Mouse (Mus musculus): ENCODE measurements at regions not wholly inside any gene's neighbourhood (a gene's known extent, or its start where the extent isn't known, plus 50 kb on each side); places are given as distances from the start of the nearest gene placed in this dataset.
"Not testable (repeated sequence)": the region's sequence is repeated elsewhere in the genome, so short reads cannot be mapped to it uniquely, and the experiment has no call there.

DNA sequence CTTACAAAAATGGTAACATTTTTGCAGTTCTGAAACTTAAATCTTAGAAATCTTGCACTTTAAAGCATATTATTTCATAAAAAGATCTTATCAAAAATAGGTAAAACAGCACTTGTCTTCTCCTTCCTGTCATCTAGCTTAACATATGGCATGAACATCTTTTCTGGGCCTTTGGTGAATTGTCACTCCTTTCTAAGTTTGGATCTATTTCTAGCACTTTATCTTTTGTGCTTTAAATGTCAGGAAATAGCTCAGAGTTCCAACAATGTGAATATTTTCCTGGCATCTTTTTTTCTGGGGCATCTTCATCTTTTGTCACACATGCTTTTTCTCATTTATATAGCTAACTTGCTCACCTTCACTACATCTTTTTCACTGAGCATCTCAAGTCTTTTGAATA lies 527.4 kb upstream of the Gm5150 start:
- no peak for DNase-seq (ENCODE audit: low spot score)

DNA sequence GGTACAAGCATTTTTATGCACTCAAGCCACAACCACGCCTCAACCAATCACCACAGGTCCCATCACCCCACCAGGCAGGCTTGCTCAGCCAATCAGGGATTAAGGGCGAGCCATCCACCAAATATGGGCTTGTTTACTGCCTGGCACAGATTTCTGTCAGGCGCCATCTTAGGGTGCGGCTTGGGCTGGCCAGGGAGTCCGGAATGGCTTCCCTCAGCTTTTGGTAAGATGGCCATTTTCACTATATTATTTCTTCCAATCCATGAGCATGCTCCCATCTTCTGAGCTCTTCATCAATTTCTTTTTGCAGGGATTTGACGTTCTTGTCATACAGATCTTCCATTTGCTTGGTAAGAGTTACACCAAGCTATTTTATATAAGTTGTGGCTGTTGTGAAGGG lies 521.3 kb upstream of the Gm5150 start:
- not testable (repeated sequence) for DNase-seq (ENCODE audit: low spot score)

DNA sequence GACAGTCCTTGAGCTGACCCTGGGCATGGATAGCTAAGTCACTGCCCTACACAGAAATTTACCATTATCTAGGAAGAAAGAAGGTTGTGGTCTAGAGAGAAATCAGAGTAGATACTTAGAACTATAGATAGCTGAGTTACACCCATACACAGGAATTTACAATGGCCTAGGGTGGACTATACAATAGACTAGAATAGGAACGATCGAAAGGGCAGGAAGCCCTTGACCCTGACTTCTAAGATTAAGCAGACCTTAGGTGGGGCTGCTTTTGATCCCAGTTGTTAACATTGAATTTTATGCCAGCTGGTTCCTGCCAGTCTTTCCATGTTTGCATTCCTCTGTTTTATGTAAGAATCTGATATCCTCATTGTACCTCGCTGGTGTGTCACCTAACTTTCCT lies 482.2 kb upstream of the Gm5150 start:
- not testable (repeated sequence) for DNase-seq (ENCODE audit: low spot score)

DNA sequence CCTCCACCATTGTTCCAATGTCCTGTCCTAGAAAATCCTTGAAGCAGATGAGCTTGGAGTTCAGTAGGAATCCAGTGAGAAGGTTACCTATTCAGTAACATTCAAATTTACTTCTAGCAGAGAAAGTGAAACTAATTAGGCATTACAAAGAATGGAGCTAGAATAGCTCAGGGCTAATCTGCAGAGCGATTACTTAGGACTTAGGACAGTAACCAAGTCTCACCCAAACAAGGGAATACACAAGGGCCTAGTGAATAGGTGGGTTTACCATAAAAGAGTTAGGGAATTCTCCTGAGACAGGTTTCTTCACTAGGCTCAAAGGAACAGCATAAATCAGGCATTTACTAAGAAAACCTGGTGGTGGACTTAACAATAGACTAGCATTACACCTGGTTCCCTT lies 476.5 kb upstream of the Gm5150 start:
- DNase-seq (ENCODE audit: low spot score), result no peak

DNA sequence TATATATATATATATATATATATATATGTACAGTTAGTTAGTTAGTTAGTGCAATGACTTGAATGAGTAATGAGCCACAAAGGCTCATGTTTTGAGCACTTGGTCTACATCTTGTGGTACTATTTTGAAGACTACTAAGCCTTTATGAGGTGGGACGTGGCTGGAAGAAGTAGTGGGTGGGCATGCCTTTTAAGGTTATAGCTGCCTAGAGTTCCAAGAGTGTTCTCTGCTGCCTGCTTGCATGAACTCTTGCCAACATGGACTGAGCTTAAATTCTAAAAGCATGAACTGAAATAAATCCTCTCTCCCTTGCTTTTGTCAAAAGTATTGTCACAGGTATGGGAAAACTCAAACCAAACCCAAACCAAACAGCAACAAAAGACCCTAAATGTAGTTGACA lies 465.1 kb upstream of the Gm5150 start:
- DNase-seq (ENCODE audit: low spot score), result no peak

DNA sequence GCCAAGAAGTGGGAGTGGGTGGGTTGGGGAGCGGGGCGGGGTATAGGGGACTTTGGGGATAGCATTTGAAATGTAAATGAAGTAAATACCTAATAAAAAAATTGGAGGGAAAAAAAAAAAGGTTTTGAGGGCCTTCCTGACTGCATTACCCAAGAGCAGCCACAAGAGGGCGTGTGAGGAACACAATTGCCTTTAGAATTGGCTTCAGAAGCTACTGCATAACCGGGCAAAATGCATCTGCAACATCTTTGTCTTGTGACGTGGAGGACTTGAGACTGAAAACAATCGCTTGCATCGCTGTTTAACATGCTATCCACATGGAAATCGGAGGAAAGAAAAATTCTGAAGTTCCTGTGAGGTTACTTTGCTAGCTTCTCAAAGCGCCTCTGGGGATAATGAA lies 460.2 kb upstream of the Gm5150 start:
- DNase-seq (ENCODE audit: low spot score), result peak; percentile 6

DNA sequence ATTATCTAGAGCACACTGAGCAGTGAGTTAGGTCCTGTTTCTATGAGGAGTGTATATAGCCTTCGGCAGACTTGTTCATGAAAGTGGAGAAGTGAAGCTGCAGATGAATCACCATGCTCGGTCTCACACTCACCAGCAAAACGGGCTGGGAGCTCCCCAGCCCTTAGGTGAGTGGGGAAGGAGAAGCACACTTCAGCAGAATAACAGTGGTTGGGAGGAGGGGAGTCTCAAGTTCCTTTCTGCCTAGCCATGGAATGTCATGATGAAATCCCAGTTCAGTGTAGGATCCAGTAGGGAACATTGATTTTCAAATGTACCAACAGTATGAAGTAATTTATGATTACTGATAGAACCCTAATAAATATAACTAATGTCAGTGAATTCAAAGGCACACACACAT lies 459.1 kb upstream of the Gm5150 start:
- no peak for DNase-seq (ENCODE audit: low spot score)

DNA sequence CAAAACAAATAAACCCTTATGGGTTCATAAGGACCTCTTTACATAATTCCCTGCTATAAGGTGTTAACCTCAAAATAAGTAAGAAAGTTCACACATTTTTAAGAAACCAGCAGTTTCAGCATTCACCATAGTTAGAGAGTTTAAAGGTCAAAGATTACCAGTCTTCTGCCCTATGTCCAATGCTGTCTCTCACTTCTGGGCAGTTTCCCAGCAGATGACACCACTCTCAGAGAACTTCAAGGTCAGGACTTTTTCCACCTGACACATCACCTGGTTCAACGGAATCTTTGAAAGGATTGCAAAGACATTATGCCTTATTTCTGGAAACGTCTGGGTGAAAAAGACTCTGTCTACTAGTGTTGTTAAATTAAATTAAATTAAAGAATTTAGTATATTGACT lies 458.1 kb upstream of the Gm5150 start:
- no peak for DNase-seq (ENCODE audit: low spot score)

DNA sequence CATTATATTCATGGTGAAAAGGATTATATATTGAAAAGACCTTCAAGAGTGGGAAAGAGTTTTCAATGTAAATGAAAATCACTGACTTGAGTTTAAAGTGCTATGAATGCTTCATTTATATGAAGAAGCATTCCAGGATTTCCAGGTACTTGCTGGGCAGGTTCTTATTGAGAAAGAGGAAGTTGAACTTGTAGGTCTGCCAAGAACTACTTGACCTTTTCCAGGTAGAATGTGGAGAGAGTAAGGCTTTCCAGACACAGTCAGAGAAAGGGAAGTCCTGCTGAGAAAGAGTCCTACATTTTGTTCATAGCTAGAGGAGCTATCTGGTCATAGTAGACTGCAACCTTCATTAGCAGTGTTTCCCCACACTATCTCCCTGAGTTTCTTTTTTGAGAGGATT lies 426.8 kb upstream of the Gm5150 start:
- DNase-seq (ENCODE audit: low spot score), result no peak

DNA sequence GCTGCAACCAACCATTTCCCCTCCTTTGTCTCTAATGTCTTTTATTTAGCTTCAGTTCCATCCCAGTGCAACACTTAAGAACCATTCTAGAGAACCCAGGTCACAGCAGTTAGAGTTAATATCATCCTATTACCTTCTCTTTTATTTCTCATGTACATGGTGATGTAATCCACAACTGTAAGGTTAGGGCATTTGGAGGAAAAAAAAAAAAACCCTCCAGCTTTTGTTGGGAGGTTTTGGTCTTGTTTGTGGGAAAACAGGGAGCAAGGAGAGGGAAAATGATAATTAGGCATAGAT lies 425.5 kb upstream of the Gm5150 start:
- DNase-seq (ENCODE audit: low spot score), result no peak

DNA sequence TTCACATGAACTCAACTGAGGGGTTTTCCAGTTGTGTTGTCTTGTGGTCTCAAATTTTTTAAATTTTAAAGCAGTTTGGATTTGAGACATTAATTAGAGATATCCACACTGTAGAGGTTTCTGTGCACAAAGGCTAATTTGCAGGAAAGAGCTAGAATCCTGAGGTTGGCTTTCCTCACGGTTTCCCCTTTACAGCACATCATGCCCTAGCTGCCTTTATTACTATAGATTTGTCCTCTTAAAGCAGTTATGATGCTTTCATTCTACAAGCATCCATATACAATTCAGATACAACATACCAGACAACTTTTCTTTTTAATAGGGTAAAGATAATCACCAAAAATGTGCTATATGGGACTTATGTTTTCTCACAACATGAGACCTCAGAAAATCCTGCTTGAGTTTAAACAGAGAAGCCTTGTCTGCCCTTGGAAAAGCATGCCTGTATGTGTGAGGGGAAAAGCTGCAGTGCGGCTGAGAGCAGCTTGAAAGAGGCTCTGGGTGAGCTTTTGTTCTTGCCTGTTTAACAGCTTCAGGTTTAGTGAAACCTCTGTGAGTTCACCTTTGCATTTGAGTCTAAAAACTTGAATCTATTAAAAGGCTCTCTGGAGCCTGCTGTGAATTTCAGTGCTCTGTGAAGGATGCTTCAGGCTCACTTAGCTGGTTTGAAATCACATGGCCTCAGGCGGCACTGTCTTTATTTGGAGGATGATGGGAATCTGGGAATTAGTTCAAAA lies 425.0 kb upstream of the Gm5150 start:
- no peak for DNase-seq (ENCODE audit: low spot score)

Data from MN1 (cell line).